8 mouse cellular contexts compared by ENCODE assay signal in genomic region chr11:35864981-35865604, GRCm38 (mm10). TPM values are rescaled to one million over a fixed set of nuclear protein-coding genes. Genes with fewer than 3 reads are reported as not detected.
A peak's percentile ranks its signal among the peaks of the same experiment; 100 is the strongest.
DNase-seq lines count a peak whose midpoint lies in the region; ATAC-seq lines count a peak whose summit lies in the region.

No protein-coding gene starts in this region.

- no peaks in the 10 kb centered on the region for H3K9me3 ChIP-seq in lung, embryonic 16.5 days (ENCODE audit: control insufficient read depth, low read length)

- H3K4me1 ChIP-seq in lung, embryonic 16.5 days (replicated peaks; ENCODE audit: control insufficient read depth, insufficient read depth, low read length): peaks cover 7% of the 10 kb centered on the region; the same call in 1 of the 2 replicates

- H3K27me3 ChIP-seq in lung, embryonic 16.5 days (ENCODE audit: control insufficient read depth, insufficient read depth, low read depth, low read length): no peaks in the 10 kb centered on the region

- H3K9ac ChIP-seq in lung, embryonic 16.5 days (ENCODE audit: low read length): no peak overlapping the region

- H3K4me2 ChIP-seq in lung, embryonic 16.5 days (ENCODE audit: low read depth, low read length): no peak overlapping the region

- no peak for DNase-seq in lung, postnatal 25 days (ENCODE audit: low spot score)
- peak; percentile 62 to 74 for DNase-seq in frontal cortex, postnatal 14 days (ENCODE audit: low spot score in 2 of 2)
- DNase-seq in left cerebral cortex, postnatal 36 days (ENCODE audit: low spot score in 2 of 2): peak; percentile 74
- DNase-seq in right cerebral cortex, postnatal 10 days (ENCODE audit: low spot score in 2 of 2): peak; percentile 90 to 95
- DNase-seq in urinary bladder, postnatal 10 days (ENCODE audit: low spot score): no peak

- peak; percentile 74 for ATAC-seq in lung, embryonic 16.5 days (ENCODE audit: low read depth)
- ATAC-seq in monocyte, adult 5-6 weeks (replicated peaks; ENCODE audit: insufficient number of reproducible peaks, low FRiP score, low TSS enrichment, poor library complexity, severe bottlenecking): no peak
- ATAC-seq in CD4-positive, CD25-positive, alpha-beta regulatory T cell, adult 4 months: no peak

- H3K36me3 ChIP-seq in lung, embryonic 16.5 days (ENCODE audit: control insufficient read depth, insufficient read depth, low read length): 0 out of 2 replicates have a peak, but pooled peaks cover 2% of the 10 kb centered on the region

- no peak overlapping the region for H3K27ac ChIP-seq in lung, embryonic 16.5 days (ENCODE audit: low read length)

- WGBS in lung, embryonic 16.5 days: 24% methylated on average over 9 of the region's 9 CpGs

- no peak overlapping the region for H3K4me3 ChIP-seq in lung, embryonic 16.5 days (ENCODE audit: low read length)

- intact Hi-C loops in left cerebral cortex, postnatal 36 days (cut with DNase I): loop anchor here (5.0 kb wide), 1 partner anchor 137 kb away; no protein-coding TSS in a partner anchor

RNA-seq across cellular contexts. Expression of gene Rars, which starts 30.8 kb away (rescaled TPM):
- polyA plus RNA-seq in lung, embryonic 16.5 days (2015; fragmentation: Nextera tagmentation; extraction: Ambion mirVana): 70.9 and 74.9 TPM in 2 replicates
- total RNA-seq in left cerebral cortex, postnatal 36 days (2021): 10 to 100 TPM; 42.4 to 46.8 TPM
- 47.1 to 62.1 TPM (median 50.5 TPM) in 3 replicates for total RNA-seq in monocyte, adult 5-6 weeks (2017)
- 10 to 100 TPM; 68.2 to 75.9 TPM for polyA plus RNA-seq in CD4-positive, CD25-positive, alpha-beta regulatory T cell, adult 4 months (2017; shearing (Covaris generic))

Comparison
In these comparisons a context has a peak if more than half of its experiments do, and no peak if none do; other contexts are left out.
1. DNase-seq: peak in frontal cortex, postnatal 14 days (2 of 2), left cerebral cortex, postnatal 36 days (2 of 2) and right cerebral cortex, postnatal 10 days (2 of 2); none in lung, postnatal 25 days (single experiment) and urinary bladder, postnatal 10 days (single experiment).